Mouse (Mus musculus): Measurements from ENCODE around the gene Otud7b. TPM values are rescaled to one million over a fixed set of nuclear protein-coding genes. Genes with fewer than 3 reads are reported as not detected.
"Not testable (repeated sequence)": the region's sequence is repeated elsewhere in the genome, so short reads cannot be mapped to it uniquely, and the experiment has no call there.

Otud7b gene
- total RNA-seq, 2 experiments from 2014 or later: 52.2 to 54.5 TPM

DNA sequence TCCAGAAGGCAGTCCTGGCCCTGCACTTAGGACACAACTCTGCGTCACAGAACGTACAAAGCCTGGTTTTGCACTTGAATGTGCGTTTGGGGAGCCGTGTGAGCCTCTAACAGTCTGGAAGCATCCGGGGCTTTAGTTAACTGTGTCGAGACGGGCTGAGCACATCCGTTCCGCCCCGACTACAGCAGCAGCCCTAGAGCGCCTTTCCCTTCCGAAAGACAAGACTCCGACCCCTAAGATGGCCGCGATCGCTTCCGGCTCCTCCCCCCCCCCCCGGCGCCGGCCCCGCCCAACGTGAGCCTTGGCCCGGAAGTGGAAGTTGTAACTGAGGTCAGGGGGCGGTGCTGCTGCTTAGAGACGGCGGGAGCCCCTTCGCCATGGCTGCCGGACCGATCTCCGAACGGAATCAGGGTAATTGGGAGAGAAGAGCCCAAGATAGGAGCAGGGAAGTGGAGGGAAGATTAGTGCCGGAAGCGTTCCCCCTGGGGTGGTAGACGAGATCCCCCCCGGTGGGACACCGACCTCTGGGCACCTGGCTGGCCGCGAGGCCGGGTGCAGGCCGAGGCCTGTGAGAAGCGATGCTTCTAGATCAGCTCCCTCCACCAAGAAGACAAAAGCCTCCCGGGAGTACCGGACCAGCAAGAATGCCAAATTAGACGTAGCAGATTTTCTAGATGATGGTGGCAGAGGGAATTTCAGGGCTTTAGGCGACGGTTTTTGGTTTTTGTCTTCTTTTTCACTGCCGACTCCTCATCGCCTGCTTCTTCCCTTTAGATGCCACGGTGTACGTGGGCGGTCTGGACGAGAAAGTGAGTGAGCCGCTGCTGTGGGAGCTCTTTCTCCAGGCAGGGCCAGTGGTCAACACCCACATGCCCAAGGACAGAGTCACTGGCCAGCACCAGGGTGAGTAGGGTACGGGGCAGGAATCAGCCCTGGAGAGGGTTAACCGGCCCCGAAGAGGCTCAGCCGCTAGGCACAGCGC, 68.2 kb downstream of the Otud7b start, which contains the start of gene Sf3b4:
Gene Sf3b4 (plus strand): TSS at position 136 of the 982 bp plus-strand sequence.
- intact Hi-C loops (cut with DNase I): no loop called here
- peak; percentile 77 for DNase-seq (ENCODE audit: low spot score)

- intact Hi-C loops (cut with DNase I): no loop called here
- DNase-seq (ENCODE audit: low spot score): no peak
Measured at GRCm38 (mm10) chr3:96173185-96173584, 68.9 kb downstream of the Otud7b start.

GRCm38 (mm10) chr3:96174042-96174441, 69.7 kb downstream of the Otud7b start:
- DNase-seq (ENCODE audit: low spot score); intact Hi-C loops (cut with DNase I): not testable (repeated sequence)

DNA sequence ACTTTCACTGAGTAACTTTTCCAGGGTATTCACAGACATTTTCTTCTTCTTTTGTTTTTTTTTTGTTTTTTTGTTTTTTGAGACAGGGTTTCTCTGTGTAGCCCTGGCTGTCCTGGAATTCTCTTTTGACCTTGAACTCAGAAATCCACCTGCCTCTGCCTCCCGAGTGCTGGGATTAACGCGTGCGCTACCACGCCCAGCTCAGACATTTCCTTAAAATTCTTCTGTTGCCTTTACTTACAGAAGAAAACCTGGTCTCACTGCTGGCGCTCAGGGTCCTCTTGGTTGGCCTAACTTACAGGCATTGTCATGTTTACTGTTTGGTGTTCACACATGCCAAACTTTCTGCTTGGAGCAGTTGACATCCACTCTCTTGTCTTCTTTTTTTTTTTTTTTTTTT, 70.9 kb downstream of the Otud7b start:
- intact Hi-C loops (cut with DNase I): no loop called here
- DNase-seq (ENCODE audit: low spot score): no peak

- intact Hi-C loops (cut with DNase I): no loop called here
- no peak for DNase-seq (ENCODE audit: low spot score)
Measured at GRCm38 (mm10) chr3:96178427-96178826, 74.1 kb downstream of the Otud7b start.

- no peak for DNase-seq (ENCODE audit: low spot score)
- intact Hi-C loops (cut with DNase I): no loop called here
Measured at GRCm38 (mm10) chr3:96178902-96179301, 74.6 kb downstream of the Otud7b start.

DNA sequence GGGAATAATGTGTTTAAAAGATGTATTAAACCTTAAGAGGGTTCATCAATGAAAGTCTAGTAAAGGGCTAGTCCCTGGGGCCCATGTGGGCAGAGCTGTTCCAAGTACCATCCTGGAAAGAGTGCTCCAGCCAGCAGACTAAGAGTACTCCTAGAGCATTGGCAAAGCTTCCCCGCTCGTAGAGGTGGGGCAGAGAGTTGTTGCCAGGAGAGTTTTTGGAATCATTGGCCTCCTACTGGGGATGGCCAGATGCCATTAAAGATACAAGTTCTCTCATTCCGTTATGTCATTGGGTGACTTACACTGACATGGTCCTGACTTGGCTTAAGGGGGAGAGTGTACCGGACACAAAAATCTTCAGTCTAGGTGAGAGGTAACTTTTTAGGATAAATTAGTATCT, 75.2 kb downstream of the Otud7b start:
- peak; percentile 33 for DNase-seq (ENCODE audit: low spot score)
- intact Hi-C loops (cut with DNase I): no loop called here

GRCm38 (mm10) chr3:96180727-96181477, 76.6 kb downstream of the Otud7b start, which contains the start of gene Sv2a:
Gene Sv2a, plus strand, starts transcription at chr3:96181151.
- intact Hi-C loops (cut with DNase I): no loop called here
- DNase-seq (ENCODE audit: low spot score): peak; percentile 16

GRCm38 (mm10) chr3:96181510-96182381, 77.4 kb downstream of the Otud7b start:
- no peak for DNase-seq (ENCODE audit: low spot score)
- intact Hi-C loops (cut with DNase I): no loop called here

GRCm38 (mm10) chr3:96182382-96182776, 78.1 kb downstream of the Otud7b start:
- intact Hi-C loops (cut with DNase I): no loop called here
- no peak for DNase-seq (ENCODE audit: low spot score)

DNA sequence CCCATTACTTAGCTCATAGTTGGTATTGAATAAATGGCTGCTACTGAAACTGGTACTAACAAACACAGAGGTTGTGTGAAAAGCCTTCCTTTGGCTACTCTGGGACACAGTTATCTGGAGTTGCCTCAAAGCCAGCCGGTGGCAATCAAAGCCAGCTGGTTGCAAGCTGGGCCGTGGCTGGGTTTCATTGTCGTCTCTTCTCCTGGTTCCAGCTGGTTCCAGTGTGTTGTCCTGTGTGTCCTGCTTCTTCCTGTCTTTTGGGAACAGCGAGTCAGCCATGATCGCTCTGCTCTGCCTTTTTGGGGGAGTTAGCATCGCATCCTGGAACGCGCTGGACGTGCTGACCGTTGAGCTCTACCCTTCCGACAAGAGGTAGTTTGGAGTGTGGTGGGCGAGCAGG, 88.7 kb downstream of the Otud7b start:
- no peak for DNase-seq (ENCODE audit: low spot score)
- intact Hi-C loops (cut with DNase I): no loop called here

GRCm38 (mm10) chr3:96194966-96195365, 90.6 kb downstream of the Otud7b start:
- DNase-seq (ENCODE audit: low spot score): no peak
- intact Hi-C loops (cut with DNase I): no loop called here

- DNase-seq (ENCODE audit: low spot score): no peak
- intact Hi-C loops (cut with DNase I): no loop called here
Measured at GRCm38 (mm10) chr3:96195616-96196313, 91.4 kb downstream of the Otud7b start.

GRCm38 (mm10) chr3:96196437-96197128, 92.3 kb downstream of the Otud7b start:
- no peak for DNase-seq (ENCODE audit: low spot score)
- intact Hi-C loops (cut with DNase I): no loop called here

GRCm38 (mm10) chr3:96197129-96197749, 92.9 kb downstream of the Otud7b start:
- intact Hi-C loops (cut with DNase I): no loop called here
- peak; percentile 81 for DNase-seq (ENCODE audit: low spot score)

GRCm38 (mm10) chr3:96198181-96198580, 93.9 kb downstream of the Otud7b start:
- intact Hi-C loops (cut with DNase I): no loop called here

DNA sequence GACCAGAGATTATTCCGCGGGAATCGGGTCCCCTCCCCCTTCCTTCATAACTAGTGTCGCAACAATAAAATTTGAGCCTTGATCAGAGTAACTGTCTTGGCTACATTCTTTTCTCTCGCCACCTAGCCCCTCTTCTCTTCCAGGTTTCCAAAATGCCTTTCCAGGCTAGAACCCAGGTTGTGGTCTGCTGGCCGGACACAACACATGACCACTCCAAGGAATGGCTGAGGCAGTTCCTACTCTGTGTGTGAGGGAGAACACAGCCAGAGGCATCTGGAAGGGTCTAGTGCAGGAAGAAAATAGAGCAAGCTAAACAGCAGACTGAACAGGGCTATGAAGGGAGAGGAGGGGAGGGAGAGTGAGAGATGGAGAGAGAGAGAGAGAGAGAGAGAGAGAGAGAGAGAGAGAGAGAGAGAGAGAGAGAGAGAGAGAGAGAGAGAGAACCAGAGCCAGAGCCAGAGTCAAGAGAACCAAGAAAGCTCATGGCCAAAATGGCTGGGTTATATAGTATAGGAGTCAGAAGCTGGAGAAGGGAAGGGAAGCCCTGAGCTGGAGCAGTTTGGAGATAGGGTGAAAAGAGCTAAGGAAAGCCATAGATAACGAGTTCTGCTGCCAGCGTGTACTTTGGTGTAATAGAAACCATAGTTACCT, 94.4 kb downstream of the Otud7b start:
- intact Hi-C loops (cut with DNase I): not testable (repeated sequence)

More at GRCm38 (mm10) chr3:96198181-96198580, 93.9 kb downstream of the Otud7b start:
- DNase-seq (ENCODE audit: low spot score): no peak

DNA sequence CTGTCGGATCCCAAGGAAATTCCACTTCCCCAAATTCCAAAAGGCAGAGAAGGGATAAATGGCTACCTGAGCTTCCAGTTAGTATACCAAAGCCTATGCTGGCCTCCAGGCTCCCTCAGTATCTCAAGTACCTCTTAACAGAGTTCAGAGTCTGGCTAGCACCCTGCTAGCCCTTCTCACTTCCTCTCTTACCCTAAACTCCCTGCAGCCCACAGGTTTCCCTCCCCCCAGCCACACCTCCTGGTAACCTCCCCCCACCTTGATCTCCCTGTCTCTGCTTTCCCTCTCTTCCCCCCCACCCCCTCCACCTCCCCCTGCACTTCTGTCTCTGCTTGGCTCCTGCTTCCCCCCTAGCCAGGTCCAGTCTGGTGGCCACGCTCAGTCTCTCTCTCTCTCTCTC, 95.4 kb downstream of the Otud7b start:
- DNase-seq (ENCODE audit: low spot score): no peak
- intact Hi-C loops (cut with DNase I): no loop called here

More for the DNA sequence above, 94.4 kb downstream of the Otud7b start:
- not testable (repeated sequence) for DNase-seq (ENCODE audit: low spot score)
